Mouse (Mus musculus): Measurements from ENCODE around the gene Entr1. TPM values are rescaled to one million over a fixed set of nuclear protein-coding genes. Genes with fewer than 3 reads are reported as not detected.
"Not testable (repeated sequence)": the region's sequence is repeated elsewhere in the genome, so short reads cannot be mapped to it uniquely, and the experiment has no call there.

The Entr1 gene
- polyA plus RNA-seq, 1 experiment = 61.2 TPM

DNA sequence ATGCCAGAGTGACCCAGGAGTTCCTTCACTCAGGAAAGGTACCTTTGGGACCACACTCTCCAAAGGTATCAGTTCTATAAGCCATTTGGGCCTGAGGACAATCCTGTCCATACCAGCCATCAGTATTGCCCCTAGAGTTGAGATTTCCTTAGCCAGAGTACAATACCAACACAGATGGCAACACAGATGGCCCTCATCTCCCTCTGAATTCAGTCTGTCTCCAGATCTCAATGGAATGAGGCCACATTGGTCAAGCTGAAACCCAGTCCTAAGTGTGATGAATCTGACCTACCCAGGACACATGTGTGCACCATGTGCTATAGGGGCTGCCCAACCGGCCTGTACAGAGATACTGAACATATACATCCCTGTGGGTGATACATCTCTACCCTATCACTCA is 13.1 kb upstream of the Entr1 start:
- no peak overlapping the region for H3K4me3 ChIP-seq (ENCODE audit: insufficient read depth, low read depth, low read length)
- no peak overlapping the region for H3K27ac ChIP-seq (replicated peaks; ENCODE audit: low read depth, low read length)
- H3K4me1 ChIP-seq (ENCODE audit: control insufficient read depth, insufficient read depth, insufficient read length, low read length) = peaks cover 14% of the 10 kb centered on the region

DNA sequence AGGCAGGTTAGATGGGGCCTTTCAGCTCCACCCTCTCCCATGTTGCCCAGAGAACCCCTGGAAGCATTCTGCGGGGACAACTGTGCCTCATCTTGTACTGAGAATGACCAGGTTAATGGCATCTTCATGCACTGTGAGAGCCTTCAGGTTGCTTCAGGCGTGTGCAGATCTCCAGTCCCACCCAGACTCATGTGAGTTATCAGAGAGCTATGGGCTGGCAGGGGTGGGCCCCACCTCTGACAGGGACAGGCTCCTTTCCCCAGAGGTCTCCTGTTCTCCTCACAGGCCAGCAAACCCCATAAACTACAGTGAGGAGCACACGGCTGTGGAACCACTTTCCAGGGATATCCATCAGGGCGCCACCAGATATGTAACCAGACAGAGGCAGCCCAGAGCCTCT is 11.9 kb upstream of the Entr1 start:
- H3K4me1 ChIP-seq (ENCODE audit: control insufficient read depth, insufficient read depth, insufficient read length, low read length) = peaks cover 3% of the 10 kb centered on the region
- H3K4me3 ChIP-seq (ENCODE audit: insufficient read depth, low read depth, low read length) = no peak overlapping the region
- H3K27ac ChIP-seq (replicated peaks; ENCODE audit: low read depth, low read length) = no peak overlapping the region

DNA sequence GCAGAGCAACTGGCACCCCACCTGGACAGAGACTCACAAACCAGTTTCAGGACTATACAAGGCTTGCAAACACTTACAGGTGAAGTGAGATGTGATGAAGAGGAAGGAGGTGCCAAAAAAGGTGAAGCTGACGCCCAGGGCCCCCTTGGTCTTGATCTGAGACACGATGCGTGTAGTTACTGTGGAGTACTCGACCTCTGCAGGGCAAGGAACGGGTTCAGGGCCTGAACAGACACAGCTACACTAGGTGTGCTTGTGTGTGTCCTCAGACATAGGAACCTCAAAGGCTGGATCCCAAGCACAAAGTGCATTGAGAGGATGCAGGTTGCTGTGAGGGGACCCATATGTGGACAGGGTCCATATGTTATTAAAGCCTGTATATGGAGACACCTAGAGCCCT is 11.2 kb upstream of the Entr1 start:
- Histone ChIP-seq H3K27ac (replicated peaks; ENCODE audit: low read depth, low read length) (no peak overlapping the region), H3K4me1 (ENCODE audit: control insufficient read depth, insufficient read depth, insufficient read length, low read length) (no peaks in the 10 kb centered on the region), H3K4me3 (ENCODE audit: insufficient read depth, low read depth, low read length) (no peak overlapping the region)

DNA sequence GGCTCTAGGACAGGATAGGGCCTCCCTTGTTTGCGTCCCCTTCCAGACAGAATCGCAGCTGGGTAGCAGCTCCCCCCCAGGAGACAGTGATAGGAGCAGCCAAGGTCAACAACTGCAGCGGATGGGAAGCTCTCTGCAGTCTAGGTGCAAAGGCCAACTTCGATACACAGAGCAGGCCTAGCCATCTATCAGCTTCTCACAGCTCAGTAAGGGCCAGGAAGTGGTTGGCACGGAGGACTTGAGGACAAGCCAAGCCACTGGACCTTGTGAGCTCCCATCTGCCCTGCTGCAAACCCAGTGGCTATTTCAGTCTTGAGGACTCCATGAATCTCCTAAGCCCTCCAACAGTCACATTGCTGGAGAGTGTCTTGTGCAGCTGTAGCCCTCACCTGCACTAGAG is 10.5 kb upstream of the Entr1 start:
- Histone ChIP-seq H3K4me1 (ENCODE audit: control insufficient read depth, insufficient read depth, insufficient read length, low read length) (no peaks in the 10 kb centered on the region), H3K27ac (replicated peaks; ENCODE audit: low read depth, low read length) (no peak overlapping the region), H3K4me3 (ENCODE audit: insufficient read depth, low read depth, low read length) (no peak overlapping the region)

DNA sequence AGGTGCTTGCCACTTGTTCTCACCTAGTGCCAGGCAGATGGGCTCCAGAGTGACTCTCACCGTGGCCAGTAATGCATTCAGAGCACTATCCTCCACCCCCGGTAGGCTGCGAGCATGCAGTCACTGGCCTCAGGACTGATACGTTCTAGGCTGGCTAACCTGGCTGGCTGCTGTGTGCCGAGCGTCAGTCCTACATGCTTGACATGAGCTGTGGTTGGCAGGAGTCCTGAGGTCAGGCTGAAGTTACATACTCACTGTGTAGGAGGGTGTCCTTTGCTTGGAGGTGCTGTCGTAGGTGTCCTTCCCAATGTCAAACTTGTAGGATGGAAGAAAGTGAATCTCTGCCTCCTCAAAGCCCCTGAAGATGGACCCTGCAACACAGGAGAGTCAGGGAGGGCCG is 9.9 kb upstream of the Entr1 start:
- Histone ChIP-seq H3K4me1 (ENCODE audit: control insufficient read depth, insufficient read depth, insufficient read length, low read length) (no peaks in the 10 kb centered on the region), H3K4me3 (ENCODE audit: insufficient read depth, low read depth, low read length) (no peak overlapping the region), H3K27ac (replicated peaks; ENCODE audit: low read depth, low read length) (no peak overlapping the region)

DNA sequence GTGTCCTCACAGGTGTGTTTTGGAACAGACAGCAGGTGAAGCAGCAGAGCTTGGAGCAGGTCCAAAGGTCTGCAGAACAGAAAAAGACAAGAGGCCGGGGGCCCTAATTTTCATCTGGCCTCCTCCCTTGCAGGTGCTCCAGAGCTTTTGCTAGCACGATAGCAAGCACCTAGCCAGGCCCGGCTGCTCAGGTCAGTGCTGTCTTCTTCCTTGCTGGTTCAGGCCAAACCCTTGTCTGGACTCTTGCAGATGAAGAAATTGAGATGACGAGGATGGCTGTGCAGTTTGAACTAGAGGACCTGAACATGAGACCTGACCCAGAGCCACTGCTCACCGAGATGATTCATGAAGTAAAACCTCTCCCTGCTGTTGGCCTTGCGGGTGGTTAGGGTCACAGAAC is 2.5 kb upstream of the Entr1 start:
- Histone ChIP-seq H3K27ac (replicated peaks; ENCODE audit: low read depth, low read length) (no peak overlapping the region), H3K4me1 (ENCODE audit: control insufficient read depth, insufficient read depth, insufficient read length, low read length) (peaks cover 7% of the 10 kb centered on the region; the same call in 1 of the 2 replicates), H3K4me3 (ENCODE audit: insufficient read depth, low read depth, low read length) (no peak overlapping the region)

DNA sequence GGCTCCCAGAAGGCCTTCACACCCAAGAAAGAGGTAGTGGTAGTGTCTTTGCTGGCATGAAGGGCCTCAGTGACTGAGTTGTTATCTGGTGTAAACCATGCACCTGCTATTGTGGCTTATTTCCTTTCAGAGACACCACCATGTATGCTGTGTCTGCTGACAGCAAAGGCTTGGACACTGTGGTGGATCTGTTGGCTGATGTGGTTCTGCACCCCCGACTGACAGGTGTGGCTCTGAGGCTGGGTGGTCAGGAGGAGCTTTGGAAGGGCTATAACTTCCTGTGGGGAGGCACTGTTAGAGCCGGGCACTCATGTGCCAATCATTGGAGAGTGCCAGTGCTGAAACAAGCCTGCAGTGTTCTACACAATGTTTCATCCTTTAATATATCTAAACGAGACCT is 1.8 kb upstream of the Entr1 start:
- Histone ChIP-seq H3K4me1 (ENCODE audit: control insufficient read depth, insufficient read depth, insufficient read length, low read length) (peaks cover 7% of the 10 kb centered on the region; the same call in 1 of the 2 replicates), H3K27ac (replicated peaks; ENCODE audit: low read depth, low read length) (no peak overlapping the region), H3K4me3 (ENCODE audit: insufficient read depth, low read depth, low read length) (no peak overlapping the region)

DNA sequence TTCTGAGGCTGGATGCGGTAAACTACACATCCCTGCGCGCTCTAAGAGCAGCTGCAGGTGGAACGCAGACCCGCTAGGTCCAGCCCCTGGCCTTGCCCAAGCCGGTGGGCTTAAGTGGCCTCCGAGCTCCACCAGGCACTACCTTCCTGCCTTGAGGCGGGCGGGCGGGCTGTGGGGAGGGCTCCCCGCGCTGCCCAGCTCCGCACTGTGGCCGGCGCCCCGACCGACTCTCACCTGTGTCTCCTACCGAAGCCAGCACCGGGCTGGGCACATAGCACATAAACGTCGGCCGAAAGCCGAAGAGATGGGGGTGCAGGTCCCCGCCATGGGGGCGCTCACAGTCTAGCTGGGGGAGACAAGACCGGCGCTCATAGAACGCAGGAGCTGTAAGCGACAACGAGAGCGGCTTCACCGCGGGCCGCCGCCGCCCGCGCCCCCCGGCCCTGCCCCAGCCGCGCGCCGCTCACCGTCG is 398 bp downstream of the Entr1 start:
- Histone ChIP-seq H3K4me1 (ENCODE audit: control insufficient read depth, insufficient read depth, insufficient read length, low read length) (peaks cover 7% of the 10 kb centered on the region; the same call in 1 of the 2 replicates), H3K27ac (replicated peaks; ENCODE audit: low read depth, low read length) (peak overlapping the region; percentile 32; the same call in 1 of the 2 replicates), H3K4me3 (ENCODE audit: insufficient read depth, low read depth, low read length) (peak overlapping the region; percentile 99)

DNA sequence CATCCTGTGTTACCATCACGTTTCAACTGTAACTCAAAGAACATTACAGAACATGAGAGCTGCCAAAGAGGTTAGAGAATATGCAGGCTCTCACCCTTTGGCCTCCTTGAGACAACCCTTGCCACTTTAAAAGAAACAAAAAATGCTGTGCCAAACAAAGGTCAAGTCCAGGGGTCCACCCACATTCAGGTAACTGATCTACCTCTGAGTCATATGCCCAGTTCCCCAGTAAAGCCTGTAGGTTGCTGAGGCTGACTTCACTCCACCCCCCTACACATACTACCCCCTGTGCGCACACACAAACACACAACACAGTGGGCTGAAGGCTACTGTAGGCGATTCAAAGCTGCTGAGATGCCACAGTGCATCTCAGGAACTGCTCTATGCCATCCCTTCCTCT is 1.4 kb downstream of the Entr1 start:
- H3K27ac ChIP-seq (replicated peaks; ENCODE audit: low read depth, low read length) = no peak overlapping the region
- peaks cover 7% of the 10 kb centered on the region; the same call in 1 of the 2 replicates for H3K4me1 ChIP-seq (ENCODE audit: control insufficient read depth, insufficient read depth, insufficient read length, low read length)
- H3K4me3 ChIP-seq (ENCODE audit: insufficient read depth, low read depth, low read length) = no peak overlapping the region

DNA sequence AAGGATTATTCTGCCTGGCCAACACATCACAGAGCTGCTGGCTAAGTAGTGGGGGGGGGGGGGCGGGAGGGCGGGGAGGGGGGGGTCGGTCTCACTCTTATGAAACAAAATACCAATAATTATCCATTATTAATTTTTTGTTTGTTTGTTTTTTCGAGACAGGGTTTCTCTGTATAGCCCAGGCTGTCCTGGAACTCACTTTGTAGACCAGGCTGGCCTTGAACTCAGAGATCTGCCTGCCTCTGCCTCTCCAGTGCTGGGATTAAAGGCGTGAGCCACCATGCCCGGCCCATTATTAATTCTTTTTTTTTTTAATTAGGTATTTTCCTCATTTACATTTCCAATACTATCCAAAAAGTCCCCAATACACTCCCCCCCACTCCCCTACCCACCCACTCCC is 8.2 kb downstream of the Entr1 start:
- peak overlapping the region; percentile 66 for H3K4me3 ChIP-seq (ENCODE audit: insufficient read depth, low read depth, low read length)
- H3K27ac ChIP-seq (replicated peaks; ENCODE audit: low read depth, low read length); H3K4me1 ChIP-seq (ENCODE audit: control insufficient read depth, insufficient read depth, insufficient read length, low read length): not testable (repeated sequence)

DNA sequence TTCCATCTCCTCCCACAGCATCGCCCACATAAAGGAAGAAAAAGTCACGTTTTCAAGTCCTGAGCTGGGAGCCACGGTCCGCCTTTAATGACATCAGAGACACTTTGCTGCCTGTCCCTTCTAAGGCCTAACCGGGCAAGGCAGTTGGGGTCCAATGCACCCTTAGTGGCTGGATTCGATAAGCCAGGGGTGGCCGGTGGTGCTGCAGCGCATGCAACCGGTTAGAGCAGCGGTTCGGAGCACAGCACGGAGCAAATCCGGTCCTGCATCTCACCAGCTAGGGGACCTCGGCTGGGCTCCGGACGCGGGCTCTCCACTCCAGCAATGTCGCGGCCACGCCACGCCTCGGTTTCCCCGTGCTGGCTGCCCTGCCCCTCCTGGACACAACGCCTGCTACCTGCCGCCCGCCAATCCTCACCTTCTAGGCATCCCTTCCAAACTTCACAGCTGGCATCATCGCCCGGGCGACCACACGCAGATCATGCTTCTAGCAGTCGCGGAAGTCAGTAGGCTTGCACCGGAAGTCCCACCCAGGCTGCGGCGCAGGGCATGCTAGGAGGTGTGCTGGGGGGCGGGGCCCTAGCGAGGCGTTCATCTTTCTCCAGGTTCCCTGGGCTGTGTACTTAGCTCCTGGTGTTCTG is 8.9 kb downstream of the Entr1 start, which contains the start of gene Snapc4:
Gene Snapc4 (minus strand): TSS at position 523 of the 641 bp plus-strand sequence.
- H3K4me3 ChIP-seq (ENCODE audit: insufficient read depth, low read depth, low read length) = peak within 1 kb of the TSS; percentile 66
- H3K4me1 ChIP-seq (ENCODE audit: control insufficient read depth, insufficient read depth, insufficient read length, low read length) = no peaks in the 10 kb centered on the region
- H3K27ac ChIP-seq (replicated peaks; ENCODE audit: low read depth, low read length) = no peak within 1 kb of the TSS

DNA sequence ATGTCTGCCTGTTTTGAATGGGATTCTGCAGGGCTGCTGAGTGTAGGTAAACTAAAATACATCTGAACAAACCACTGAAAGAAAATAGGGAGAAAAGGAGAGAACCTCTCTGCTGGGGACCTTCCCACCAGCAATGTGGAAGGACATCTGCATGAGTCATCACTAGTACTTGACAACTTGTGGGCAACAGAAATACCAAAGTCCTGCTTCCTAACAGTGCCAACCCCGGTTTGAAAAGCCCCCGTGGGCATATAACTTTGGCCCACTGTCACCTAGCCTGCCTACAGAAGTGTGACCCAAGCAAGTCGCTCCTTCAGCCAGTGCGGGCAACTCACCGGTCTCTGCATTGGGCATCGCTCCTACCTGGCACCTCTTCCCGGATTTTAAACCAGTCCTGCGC is 16.7 kb downstream of the Entr1 start:
- Histone ChIP-seq H3K4me1 (ENCODE audit: control insufficient read depth, insufficient read depth, insufficient read length, low read length) (no peaks in the 10 kb centered on the region), H3K27ac (replicated peaks; ENCODE audit: low read depth, low read length) (no peak overlapping the region), H3K4me3 (ENCODE audit: insufficient read depth, low read depth, low read length) (no peak overlapping the region)

DNA sequence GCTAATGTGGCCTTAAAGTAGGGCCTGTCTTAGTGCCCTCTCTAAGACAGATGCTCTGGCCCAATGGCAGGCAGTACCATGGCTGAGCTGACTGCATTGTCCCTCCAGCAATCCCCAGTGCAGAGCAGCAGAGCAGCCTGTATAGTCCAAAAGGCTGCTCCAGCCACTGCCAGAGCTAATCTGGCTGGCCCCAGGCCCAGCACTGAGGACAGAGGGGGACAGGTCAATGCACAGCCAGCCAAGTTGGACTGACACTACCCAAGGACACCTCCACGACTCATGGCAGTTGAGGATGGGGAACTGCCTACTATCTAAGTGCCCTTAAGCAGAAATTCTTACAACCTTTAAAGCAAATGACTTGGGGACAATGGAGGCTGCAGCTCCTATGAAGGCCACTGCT is 20.5 kb downstream of the Entr1 start:
- Histone ChIP-seq H3K27ac (replicated peaks; ENCODE audit: low read depth, low read length) (no peak overlapping the region), H3K4me3 (ENCODE audit: insufficient read depth, low read depth, low read length) (no peak overlapping the region)

DNA sequence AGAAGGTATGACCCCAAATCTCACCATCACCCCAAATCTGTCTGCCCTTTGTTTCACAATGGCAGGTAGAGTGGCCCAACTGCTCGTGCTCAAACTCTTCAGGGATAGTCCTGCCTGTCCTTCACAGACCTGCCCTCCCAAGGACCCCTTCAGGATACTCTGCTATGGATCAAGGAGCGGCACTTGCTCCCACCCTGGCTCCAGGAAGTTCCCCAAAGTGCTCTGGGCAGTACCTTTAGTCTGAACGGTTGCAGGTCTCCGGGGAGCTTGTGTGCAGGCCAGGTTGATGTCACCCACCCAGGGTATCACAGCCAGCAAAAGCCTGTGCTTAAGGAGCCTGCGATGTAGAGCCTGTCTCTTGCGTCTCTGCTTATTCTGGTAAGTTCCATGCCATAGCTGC is 21.2 kb downstream of the Entr1 start:
- Histone ChIP-seq H3K27ac (replicated peaks; ENCODE audit: low read depth, low read length) (no peak overlapping the region), H3K4me1 (ENCODE audit: control insufficient read depth, insufficient read depth, insufficient read length, low read length) (no peaks in the 10 kb centered on the region), H3K4me3 (ENCODE audit: insufficient read depth, low read depth, low read length) (no peak overlapping the region)

More for the DNA sequence above, 20.5 kb downstream of the Entr1 start:
- H3K4me1 ChIP-seq (ENCODE audit: control insufficient read depth, insufficient read depth, insufficient read length, low read length) = no peaks in the 10 kb centered on the region

DNA sequence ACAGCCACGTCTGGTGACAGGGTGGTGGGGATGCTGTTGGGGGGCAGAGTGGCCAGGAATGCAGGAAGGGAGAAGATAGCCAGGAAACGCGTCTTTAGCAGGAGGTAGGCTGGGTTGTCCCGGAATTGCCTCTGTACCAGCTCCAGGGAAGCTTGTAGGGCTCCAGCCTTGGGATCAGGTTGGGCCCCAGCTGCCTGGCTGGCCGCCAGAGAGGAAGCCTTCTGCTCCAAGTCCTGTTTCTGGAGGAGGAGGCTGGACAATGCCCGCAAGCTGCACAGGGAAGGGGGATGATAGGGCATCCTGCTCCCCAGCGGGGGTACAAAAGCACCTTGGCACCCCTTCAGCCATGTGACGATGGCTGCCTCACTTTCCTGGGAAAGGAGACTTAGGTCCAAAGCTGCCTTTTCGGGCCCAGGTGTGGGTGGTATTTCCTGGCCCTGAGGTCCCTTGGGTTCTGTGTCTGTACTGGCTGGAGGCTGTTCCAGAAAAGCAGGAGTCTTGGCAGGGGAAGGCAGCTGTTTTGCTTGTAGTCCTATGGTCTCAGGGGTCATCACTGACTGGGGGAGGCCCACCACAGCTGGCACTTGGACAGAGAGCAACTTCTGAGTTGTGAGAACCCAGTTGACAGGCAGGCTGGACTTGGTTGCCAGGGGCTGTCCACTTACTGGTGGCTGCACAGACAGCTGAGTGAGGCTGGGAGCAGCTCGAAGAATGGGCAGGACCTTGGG is 24.2 kb downstream of the Entr1 start:
- Histone ChIP-seq H3K4me3 (ENCODE audit: insufficient read depth, low read depth, low read length) (no peak overlapping the region), H3K4me1 (ENCODE audit: control insufficient read depth, insufficient read depth, insufficient read length, low read length) (peaks cover 3% of the 10 kb centered on the region; the same call in 1 of the 2 replicates), H3K27ac (replicated peaks; ENCODE audit: low read depth, low read length) (no peak overlapping the region)

DNA sequence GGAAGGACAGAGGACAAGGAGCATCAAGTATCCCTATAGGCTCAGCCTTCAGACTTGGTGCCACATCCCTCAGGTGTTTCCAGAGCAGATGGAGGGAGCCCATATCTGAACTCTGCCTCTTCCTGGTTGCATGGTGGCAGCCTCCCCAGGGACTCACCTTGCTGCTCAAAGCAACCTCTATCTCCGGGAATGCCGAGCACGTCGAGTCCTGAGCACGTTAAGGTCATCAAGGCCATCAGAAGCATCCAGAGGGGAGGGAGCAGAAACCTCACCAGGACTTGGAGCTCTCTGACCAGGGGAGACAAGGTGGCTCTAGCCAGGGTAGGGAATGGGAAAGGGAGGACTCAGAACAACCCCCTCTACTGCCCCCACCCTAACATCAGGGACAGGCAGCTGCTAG is 25.6 kb downstream of the Entr1 start:
- Histone ChIP-seq H3K4me3 (ENCODE audit: insufficient read depth, low read depth, low read length) (no peak overlapping the region), H3K4me1 (ENCODE audit: control insufficient read depth, insufficient read depth, insufficient read length, low read length) (peaks cover 8% of the 10 kb centered on the region; the same call in 1 of the 2 replicates), H3K27ac (replicated peaks; ENCODE audit: low read depth, low read length) (no peak overlapping the region)
